Mouse (Mus musculus) layer of hippocampus, adult 9-11 months (tissue): ENCODE measurements at regions not wholly inside any gene's neighbourhood (a gene's known extent, or its start where the extent isn't known, plus 50 kb on each side); places are given as distances from the start of the nearest gene placed in this dataset.

ENCODE experiments used
- DNase-seq: peaks from one replicate; pipeline ENCODE4 v3.0.0; 2022

DNA sequence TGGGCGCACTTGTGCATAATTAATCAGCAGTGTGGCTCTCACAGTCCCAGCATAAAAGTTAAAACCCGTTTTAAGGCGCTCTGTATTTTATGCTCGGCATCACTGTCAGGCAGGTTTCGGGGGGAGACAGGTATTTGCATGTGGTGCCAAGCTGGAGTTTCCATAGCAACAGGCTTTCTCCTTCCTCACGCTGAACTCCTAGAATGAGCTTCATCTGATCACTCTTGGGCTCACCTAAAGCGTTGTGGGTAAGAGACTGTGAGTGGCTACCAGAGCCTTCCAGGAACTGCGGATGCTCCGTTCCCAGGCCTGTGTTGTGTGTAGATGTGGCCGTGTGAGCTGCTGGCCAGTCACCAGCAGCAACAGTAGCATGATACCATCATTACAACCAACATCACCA is 161.5 kb downstream of the Ajap1 start:
- no peak for DNase-seq

DNA sequence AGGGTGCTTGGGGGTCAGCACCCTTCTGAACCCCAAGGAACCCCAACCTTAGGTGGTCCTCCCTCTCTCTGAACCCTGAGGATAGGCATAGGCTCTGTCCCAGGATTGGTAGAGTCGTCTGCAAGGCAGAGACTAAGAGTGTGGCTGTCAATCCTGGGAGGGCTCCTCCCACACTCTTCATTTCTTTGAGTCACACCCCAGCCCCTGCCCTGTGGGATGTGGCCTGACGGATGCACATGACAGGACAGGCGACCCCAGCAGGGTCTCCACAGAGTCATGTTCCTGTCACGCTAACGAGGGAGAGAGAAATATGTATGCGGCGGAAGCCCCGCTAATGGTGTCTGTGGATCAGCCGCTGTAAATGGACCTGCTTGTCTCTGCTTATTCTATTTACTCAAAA is 162.0 kb downstream of the Ajap1 start:
- no peak for DNase-seq

DNA sequence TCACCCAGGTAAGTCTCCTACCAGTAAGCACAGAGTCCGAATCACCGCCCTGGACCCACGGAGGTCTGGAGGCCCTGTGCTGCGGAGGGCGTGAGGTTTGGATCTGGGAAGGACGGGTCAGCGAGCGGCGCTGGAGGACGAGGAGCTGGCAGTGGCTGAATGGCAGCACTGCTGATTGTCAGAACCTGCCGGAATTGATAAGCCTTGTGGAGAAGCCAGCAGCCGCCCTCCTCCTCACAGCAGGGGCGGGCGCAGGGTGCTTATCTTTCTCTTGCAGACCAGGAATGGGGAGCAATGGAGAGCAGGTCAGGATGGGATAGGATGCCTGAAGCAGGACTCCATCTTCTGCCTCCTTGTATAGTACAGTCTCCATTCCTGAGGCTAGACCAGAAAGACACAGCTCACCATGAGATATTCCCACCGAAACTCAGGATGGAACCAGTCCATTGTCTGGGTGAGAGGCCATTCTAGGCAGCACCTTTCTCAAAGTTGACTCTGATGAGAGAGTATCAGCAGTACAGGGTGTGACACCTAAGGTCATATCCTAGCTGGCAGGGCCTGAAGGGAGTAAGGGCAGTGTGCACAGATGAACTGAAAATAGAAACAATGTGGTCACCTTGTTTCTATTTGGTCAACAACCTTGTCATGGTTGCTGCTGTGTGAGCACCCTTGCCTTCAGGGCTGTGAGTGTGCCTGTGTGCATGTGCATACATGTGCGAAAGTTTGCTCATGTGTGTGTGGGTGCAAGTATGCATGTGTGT is 165.5 kb downstream of the Ajap1 start:
- DNase-seq, result no peak

DNA sequence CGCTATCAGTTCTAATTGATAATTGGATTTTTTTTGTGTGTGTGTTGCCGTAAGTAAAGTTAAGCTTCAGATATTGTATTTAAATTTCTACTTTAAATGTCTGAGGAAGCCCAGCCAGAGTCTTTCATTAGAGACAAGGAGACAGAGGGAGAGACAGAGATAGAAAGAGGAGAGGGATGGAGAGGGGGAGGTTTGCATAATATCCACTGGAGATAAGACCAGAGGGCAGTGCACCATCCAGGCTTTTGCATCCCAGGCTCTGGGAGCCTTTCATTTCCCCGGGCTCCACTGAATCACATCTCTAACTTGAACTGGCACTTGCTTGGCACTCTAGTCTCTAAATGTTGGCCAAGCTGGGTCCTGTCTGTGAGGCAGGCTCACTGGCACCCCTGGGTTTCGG is 166.1 kb downstream of the Ajap1 start:
- DNase-seq, result no peak

DNA sequence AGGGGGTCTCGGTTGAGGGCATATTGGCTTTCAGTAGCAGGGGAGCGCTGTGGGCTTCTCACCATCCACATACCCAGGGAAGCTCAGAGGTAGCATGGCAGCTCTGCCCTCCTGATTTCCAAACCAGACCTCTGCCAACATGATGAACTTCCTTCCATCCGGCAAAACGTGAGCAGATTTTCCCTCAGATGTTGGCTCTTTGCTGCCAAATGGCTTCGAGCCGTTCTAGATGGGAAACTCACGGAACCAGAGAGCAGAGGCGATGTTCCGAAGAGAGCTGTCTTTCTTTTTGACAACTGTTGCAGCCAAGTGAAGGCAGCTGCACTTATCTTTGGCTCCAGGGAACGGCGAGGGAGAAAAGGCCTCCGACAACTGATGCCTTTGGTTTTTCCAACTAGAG is 168.7 kb downstream of the Ajap1 start:
- peak; percentile 13 for DNase-seq

DNA sequence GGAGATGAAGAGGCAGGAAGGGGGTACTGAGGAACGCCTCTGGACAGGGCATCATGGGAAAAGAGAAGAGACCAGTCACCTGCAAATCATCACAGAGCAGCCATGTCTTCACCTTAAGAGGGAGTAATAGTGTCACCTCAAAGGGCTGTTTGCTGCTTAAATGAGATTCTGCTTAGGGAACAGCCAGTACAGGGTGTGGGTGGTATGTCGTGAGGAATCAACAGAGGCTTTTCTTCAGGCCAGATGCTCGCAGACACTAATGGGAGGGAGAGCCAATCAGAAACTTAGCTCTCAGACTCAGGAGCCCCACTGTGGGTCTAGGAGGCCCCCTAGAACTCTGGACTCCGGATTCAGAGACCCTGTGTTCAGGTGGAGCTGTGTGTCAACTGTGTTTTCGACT is 171.0 kb downstream of the Ajap1 start:
- peak; percentile 24 for DNase-seq

DNA sequence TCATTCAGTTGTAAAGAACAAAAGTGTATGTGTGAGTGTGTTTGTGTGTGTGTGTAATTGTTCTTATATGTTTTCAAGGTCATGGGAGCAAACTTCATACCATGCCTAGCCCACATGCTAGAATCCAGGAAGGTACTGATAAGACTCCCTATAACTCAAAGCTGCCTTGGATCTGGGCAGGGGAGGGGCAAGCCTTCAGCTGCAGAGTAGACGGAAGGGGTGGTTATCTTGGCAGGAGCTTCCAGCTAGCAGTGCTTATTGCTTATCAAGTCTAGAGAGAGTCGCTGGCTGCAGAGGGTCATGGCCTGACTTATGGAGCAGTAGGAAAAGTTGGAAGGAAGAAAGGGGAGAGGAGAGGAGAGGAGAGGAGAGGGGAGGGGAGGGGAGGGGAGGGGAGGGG is 172.0 kb downstream of the Ajap1 start:
- DNase-seq, result no peak

DNA sequence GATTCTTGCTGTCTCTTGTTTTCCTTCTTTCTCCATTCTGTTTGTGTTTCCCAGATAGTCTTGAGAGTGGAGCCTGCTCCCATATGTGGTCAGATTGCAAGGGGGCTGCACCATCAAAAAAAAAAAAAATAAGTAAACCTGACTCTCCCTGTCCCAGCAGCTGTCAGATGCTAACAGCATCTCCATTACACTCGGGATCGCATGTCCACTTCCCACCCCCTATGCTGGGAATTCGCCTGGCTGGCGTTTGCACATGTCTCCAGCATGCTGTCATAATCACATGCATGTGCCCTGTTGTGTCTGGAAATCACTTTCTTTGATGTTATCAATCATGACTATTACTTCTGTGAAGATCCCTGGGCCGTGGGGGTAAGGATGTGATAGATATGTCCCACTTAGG is 179.1 kb downstream of the Ajap1 start:
- DNase-seq, result no peak

DNA sequence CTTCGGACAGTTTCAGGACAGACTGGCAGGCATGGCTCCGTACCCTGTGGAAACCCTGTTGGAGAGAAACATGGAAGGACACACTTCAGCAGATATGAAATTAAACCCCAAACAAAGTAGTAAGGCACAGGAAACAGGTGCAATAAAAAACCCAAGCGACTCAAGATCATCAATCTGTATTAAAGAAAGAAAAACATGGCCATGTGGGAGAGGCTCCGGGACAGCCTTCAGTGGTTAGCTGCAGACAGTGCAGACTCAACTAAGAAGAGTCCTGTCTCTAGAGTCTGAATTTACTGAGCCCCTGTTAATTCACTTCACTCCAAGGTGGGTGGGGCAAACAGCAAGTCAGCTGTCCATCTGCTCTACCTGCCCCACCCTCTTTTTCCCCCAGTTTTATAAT is 179.8 kb downstream of the Ajap1 start:
- no peak for DNase-seq

DNA sequence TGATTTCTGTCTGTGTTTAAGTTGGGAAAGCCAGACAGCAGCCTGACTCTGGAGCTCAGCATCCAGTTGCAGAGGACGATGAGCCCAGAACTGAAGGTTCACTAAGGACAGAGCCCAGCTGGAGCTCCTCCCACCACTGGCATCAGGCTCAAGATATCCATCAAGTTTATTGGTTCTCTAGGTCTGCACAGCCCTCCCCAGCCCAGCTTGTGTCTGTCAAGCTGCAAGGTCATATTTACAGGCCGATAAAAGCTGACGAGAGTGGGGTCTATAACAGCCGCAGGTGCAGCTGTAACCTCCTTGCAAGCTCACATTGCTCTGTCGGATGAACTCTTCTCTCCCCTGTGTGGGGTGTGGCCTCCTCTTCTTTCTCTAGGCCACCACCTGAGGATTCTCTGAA is 184.3 kb downstream of the Ajap1 start:
- no peak for DNase-seq

DNA sequence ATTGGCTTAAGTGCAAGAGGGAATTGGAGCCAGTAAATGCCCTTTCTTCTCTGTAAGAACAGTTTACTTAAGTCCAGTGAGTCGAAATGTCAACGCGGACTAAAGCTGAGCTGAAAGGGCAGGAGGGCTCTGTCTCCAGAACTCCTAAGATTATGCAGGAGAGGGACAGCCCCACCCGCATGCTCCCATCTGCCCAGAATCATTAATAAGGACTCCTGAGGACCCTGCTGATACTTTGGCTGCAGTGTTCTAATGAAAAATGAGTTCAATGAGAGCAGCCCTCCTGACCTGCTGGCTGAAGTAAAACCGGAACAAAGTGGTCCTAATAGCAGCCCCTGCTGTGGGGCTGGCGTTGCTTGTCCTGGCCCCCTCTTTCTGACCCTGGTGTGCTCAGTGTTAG is 187.8 kb downstream of the Ajap1 start:
- no peak for DNase-seq

DNA sequence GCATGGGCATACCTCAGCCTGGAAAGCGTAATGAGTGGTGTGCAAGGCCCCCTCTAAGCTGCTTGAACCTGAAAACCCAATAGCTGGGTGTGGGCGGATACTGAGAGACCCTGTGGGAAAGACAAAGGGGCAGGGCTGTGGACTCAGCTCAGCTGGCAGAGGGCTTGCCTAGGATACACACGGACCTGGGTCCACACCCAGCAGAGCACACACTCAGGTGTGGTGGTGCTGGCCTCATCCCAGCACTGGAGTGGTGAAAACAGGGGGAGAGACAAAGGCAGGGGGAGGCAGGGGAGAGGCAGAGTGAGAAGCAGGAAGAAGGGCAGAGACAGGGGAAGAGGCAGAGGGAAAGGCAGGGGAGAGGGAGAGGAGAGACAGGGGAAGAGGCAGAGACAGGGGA is 189.5 kb downstream of the Ajap1 start:
- DNase-seq, result no peak

DNA sequence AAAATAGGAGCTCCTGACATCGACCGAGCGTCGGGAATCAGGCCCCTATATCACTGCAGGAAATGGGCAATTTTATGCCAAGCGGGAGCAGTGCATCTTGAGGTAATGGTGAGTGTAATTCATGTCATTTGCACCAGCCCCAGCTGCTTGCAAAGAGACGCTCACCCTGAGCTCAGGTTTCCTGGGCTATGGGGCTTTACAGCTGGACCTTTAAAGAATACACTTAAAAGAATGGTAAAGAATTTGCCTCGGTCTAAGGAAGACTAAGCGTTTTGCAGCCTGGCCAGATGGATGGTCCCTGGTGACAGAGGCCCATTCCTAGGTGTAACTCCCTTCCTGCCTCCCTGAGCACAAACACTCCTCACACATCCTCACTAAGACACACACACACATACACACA is 194.2 kb downstream of the Ajap1 start:
- no peak for DNase-seq

DNA sequence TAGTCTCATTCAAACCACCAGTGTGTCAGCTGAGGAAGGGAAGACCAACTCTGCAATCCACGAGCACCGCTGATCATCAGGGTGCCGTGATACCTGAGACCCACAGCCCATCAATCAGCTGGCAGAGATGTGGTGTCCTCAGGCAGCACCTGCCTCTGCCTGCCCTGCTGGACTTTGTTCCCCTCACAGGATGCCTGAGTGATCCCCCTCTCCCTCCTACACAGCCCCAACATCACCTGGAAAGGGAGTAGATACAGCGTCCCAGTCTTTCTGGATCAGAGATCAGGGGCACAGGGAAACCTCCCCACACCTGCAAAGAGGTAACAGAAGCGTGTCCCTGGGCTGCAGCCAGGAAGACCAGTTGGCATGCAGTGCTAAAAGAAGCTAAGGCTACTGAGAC is 198.4 kb downstream of the Ajap1 start:
- no peak for DNase-seq

DNA sequence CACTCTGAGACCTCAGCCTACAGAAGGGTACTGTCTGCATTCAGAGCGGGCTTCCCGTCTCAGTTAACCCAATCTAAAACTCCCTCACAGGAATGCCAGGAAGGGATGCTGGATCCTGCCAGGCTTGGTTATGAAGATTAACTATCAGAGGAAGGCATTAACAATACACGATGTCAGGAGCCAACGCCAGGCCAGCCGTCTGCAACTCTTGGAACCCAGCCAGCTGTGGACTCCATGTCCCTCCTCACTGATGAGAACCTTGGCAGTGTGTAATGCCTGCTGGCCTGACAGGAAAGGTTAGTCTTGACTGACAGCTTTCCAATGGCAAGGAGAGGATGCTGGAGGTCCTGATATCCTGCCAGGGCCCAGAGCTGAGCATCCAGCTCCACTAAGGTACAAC is 206.0 kb downstream of the Ajap1 start:
- no peak for DNase-seq

DNA sequence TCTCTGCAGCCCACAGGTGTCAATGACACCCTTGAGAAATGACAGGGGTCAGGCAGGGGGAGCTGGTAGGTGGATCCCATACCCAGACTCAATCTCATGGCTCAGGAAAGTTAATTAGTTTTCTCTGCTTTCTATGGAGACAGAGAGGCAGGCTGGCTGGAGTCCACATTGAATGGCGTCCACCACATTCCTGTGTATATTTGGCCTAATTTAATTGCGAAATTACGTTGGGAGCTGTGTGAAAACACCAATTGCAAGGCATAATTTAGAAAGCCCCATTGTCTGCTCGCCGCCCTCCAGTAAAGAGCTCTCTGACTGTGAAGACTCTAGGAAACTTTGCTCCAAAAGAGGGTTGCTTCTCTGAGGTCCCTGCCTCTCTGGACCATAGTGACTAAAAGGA is 211.2 kb downstream of the Ajap1 start:
- no peak for DNase-seq

DNA sequence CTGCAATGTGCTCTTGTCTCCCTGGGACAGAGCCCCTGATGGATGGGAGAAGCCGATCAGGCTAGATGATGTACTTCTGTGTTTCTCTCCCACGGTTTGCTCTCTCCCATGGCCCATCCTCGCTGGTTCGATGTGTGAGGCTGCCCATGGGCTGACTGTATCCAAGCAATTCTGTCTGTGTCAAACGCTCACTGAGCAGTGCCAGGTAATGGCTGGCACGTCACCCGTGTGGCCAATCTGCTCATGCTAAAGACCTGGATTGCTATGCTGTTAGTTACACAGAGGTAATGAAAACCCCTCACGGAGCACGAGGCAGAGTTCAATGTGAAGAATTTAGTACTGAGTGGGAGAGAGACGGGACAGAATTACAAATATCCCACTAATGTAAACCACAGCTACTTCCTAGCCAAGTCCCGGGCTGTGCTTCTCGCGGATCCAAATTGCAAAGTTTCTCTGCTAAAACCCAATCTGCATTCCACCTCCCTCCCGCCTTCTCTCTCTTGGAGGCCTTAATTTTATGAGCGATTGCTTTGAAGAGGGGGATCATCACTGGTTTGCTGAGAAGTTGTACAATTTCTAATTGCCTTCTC is 219.3 kb downstream of the Ajap1 start:
- no peak for DNase-seq

DNA sequence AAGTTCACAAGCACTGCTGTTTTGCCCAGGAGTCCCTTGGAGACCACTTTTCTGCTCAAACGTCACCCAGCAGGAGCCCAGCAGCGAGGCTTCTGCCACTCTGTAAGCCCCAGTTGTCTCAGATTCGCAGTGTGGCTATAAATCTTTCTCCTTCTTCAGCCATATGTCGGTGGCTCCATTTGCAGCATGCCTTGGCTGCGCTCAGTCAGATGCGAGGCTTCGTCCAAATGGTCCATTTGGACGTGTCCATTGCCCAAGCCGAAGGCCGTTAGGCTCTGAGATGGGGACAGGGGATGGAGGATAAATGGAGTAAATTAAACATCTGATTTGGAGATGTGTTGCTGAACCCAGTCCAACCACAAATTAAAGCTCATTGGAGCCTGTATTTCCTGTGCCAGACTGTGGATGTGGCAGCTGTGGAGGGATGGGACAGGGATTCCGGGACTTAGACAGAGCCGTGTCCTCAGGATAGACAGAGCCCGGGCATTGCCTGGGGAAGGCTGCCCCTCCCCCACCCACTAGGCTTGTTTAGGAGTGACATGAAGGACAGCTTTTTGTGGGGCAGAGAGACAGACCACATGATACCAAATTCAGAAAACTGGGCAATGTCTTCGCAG is 221.6 kb downstream of the Ajap1 start:
- DNase-seq, result no peak

DNA sequence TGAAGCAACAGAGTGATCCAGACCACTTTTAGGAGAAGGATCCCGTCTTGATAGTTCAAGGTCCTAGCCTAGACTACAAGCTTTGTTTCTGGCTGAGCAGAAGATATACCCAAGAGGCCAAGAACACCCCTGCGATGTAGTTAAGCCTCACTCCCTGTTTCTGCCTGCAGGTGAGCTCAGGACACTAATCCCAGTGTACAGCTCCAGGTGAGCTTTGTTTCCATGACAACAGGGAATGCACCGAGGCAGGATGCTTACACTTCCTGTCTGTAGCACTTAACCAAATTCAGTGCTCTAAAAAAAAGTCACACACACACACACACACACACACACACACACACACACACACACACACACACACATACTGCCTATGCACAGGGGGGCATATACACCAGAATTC is 230.7 kb downstream of the Ajap1 start:
- no peak for DNase-seq

DNA sequence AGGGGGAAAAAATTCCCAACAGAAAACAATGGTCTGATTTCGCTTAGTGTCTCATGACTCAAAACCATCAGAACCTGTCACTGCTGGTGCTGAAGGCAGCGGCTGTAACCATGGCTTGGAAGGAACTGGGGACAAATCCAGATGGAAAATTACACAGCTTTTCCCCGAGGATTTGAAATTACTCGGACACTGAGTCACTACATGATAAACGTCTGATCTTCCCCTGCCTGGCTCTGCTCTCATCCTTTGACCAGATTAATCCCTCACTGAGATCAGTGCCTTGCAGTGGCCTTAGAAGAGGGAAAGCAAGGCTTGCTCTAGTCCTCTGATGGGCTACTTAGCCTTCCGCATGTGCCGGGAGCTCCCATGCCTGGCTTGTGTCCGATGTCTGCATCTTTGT is 231.3 kb downstream of the Ajap1 start:
- DNase-seq, result no peak

DNA sequence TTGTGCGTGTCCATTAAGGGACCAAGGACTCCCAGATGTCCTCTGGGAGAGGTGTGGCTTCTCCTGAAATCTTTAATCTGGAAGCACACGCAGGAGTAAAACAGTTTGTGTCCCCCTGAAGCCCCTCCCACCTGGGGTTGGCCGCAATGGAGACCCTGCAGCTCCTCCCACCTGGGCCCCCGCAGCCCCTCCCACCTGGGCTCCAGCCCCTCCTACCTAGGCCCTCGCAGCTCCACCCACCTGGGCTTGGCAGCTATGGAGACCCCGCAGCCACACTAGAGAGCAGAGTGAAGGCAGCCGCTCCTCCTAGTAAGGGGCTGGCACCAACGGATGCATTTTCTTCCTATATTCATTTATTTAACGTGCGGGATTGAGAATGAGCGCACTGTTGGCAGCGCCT is 245.9 kb downstream of the Ajap1 start:
- no peak for DNase-seq

DNA sequence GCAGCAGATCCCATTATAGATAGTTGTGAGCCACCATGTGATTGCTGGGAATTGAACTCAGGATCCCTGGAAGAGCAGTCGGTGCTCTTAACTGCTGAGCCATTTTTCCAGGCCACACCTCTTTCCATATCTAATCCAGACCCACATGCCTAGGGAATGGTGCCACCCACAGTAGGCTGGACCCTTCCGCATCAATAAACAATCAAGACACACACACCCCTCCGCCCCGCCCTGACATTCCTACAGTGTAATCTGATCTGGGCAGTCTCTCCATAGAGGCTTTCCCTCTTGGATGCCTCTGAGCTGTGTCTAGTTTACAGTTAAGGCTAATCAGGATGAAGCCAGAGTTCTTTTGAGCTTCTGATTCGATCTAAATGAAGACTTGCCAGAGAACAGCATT is 248.8 kb downstream of the Ajap1 start:
- DNase-seq, result no peak

DNA sequence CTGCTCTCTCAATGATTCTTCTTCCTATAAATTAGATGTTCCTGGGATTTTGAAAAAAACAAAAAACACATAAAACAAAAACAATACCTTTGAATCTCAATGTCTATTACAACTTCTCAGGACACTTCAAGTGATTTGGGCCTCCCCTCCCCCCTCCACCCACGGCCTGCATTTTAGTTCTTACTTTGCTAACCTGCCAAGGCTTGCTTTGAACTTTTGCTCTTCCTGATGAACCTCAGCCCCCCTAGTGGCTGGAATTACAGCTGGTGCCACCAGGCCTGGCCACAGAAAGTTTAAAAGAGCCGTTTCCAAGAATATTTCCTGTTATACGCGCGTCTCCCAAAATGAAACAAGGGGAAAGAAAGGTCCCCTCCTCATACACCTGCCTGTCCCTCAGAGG is 253.4 kb downstream of the Ajap1 start:
- DNase-seq, result no peak

DNA sequence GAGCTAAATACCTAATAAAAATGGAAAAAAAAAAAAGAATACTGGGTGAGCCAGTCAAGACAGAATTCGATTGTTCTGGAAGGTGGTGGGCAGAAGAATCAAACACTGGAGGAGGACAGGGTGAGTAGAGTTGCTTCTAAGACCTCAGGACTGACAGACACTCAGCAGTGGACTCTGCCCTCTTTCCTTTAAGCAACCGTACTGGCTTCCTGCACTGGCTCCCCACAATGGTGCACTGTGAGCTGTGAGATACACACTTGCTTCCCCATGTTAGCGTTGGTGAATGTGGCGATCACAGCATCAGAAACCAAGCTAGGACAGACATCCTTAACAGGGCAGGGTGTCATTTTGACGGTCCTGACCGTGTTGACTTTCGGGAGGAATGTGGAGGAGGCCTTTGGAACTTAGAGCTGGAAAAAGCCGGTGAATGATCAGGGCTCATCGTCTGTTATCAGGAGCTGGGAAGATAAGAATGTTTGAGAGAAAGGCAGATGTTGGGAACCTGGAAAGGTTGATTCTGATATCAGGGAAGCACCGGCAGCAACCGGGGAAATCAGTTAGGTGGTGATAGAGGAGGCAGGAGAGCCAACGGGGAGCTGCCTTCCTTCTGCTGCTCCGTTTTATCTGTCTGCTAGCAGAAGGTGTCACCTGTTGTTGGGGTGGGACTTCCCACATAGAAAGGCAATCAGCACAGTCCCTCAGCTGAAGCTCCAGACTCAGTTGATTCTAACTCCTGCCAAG is 254.8 kb downstream of the Ajap1 start:
- DNase-seq, result peak; percentile 42
